Mouse (Mus musculus) left cerebral cortex, adult 2 months (tissue): ENCODE results near the gene Gm12355. TPM values are rescaled to one million over a fixed set of nuclear protein-coding genes. Genes with fewer than 3 reads are reported as not detected.
A peak's percentile ranks its signal among the peaks of the same experiment; 100 is the strongest.
"Not testable (repeated sequence)": the region's sequence is repeated elsewhere in the genome, so short reads cannot be mapped to it uniquely, and the experiment has no call there.

Experiments used
- DNase-seq, 2 experiments: peaks; one replicate each; pipeline ENCODE4 v3.0.0; 2021 to 2022; ENCODE audit warnings: low spot score in 2 of 2, mixed read lengths in 1 of 2; ENCODE audit errors: extremely low spot score in 1 of 2
- H3K27ac ChIP-seq: fragments of 200-600 bp; 2 replicates; pipeline ENCODE4 v1.8.1; 2022
- H3K4me3 ChIP-seq: fragments of 200-600 bp; 2 replicates; pipeline ENCODE4 v1.8.1; 2022
- CTCF ChIP-seq: fragments of 200-600 bp; IDR thresholded peaks from 2 replicates; pipeline ENCODE4 v1.8.1; 2022; ENCODE audit warnings: antibody characterized with exemption, mild to moderate bottlenecking, moderate library complexity
- intact Hi-C: fragments of 180-260 bp; cut with DNase I; formaldehyde crosslinking; loops from one replicate; pipeline ENCODE4 v1.15.1; 2025
- long read RNA-seq, 2 experiments: library from polyadenylated mRNA; stranded (forward); transcript quantifications; one replicate each; pipeline ENCODE4 v2.0.0; 2021; ENCODE audit warnings: borderline mapping rate in 2 of 2
- total RNA-seq, 2 experiments: library from RNA; stranded (reverse); gene quantifications; 2 replicates each; pipeline ENCODE4 v1.2.3; 2021

Gene Gm12355
- total RNA-seq, result 10 to 100 TPM in 1 of 2 experiments, 1 to 10 TPM in 1; 8.8 to 12.1 TPM
- long read RNA-seq, experiment 1, result 0 reads
- long read RNA-seq, experiment 2, result 0 reads

DNA sequence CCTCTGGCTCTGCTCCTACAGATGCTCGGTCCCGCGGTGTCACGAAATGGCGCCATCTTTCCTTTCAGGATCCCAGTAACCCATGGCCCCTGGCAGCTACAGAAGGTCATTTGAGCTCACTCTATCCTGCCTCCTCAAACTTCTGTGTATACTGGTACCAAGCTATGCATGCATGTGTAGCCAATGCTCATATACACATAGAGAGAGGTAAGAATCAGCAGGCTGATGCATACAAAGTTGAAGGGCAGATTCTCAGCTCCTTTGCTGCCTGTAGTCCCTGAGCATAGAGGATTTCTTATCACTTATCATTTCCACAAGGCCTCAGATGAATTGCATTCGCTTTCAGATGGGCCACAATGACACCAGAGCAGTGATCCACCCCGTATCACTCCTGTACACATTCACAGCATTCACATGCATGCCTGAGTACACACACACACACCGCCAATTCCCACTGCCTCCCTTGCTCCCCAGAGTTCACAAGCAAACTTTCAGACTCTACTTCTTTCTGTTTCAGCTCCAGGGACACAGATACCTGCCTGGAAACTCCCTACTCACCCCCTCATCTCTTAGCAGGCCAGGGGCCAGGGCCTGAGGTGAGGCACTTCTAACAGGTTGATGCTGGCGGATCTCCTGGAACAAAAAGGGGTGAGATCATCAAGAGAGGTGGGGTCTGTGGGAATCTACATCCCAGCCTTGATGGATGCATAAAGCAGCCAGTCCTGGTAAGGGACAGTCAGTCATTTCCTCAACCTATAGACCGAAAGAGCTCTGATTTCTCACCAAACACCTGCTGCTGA, at the start of gene Gm12355, which contains the start of gene Gsdma3:
TSS of gene Gm12355 (minus strand) at position 51 of the 800 bp plus-strand sequence.
TSS of gene Gsdma3 (plus strand) at position 750 of the 800 bp plus-strand sequence.
- no peak for DNase-seq
- intact Hi-C loops, result no loop called here
- Histone ChIP-seq H3K4me3 (no peak within 1 kb of the TSS), H3K27ac (no peak within 1 kb of the TSS)
- no peak for TF ChIP-seq CTCF

DNA sequence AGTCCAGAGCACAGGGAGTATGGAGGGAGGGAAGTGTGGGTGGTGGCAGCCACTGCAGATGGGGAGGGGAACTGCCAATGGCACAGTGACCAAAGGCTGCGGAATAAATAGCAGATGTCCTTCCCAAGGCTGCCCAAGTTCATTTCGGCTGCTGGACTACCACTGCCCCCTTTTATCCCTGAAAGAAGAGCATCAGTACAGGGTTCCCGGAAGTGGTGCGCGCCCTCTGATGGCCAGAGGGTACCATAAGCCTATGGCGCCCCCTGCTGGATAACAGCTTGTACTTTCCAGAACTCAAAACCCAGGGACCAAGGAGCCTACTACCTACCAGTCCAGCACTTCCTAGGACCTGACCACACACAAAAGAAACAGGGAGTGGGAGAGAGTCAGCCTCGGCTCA, 47.7 kb upstream of the Gm12355 start:
- peak; percentile 31 to 41 for DNase-seq
- intact Hi-C loops, H3K27ac ChIP-seq, H3K4me3 ChIP-seq: not testable (repeated sequence)
- peak; percentile 46 for TF ChIP-seq CTCF

DNA sequence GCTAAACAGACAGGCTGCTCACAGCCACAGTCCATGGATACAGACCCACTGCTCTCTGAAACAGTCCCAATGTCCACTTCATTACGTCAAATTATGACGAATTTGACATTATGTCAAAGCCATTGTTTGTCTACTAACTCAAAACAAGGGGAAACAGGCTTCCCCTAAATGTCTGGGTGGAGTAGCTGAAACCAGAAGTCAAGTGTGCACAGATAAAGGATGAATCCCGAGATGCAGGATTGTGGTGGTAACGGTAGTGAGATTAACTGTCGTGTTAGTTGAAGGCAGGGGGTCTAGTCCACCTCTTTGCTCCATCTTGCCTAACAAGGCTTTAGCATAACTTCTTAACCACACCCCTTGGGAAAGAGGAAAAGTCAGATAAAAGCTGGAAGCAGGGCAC, 47.0 kb upstream of the Gm12355 start:
- no peak for DNase-seq
- intact Hi-C loops, result no loop called here
- no peak overlapping the region for H3K27ac ChIP-seq
- no peak overlapping the region for H3K4me3 ChIP-seq
- TF ChIP-seq CTCF, result no peak

DNA sequence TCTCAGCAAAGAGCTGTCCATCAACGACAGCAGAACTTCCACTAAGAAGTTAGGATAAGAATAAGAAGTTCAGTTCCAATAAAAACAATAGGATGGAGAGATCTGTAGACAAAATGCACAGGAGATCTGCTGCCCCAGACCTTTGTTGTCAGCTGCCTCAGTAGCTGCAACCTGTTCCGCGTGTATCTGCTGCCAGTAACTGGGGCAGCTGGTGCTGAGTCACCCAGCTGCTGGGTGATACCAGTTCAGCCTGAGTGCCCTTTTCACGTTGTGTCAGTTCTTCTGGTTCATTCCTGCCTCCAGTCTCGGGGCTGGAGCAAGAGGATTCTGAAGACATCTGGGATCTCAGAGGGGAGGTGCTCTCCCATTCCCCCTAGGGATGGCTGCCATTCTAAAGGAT, 46.4 kb upstream of the Gm12355 start:
- TF ChIP-seq CTCF, result no peak

DNA sequence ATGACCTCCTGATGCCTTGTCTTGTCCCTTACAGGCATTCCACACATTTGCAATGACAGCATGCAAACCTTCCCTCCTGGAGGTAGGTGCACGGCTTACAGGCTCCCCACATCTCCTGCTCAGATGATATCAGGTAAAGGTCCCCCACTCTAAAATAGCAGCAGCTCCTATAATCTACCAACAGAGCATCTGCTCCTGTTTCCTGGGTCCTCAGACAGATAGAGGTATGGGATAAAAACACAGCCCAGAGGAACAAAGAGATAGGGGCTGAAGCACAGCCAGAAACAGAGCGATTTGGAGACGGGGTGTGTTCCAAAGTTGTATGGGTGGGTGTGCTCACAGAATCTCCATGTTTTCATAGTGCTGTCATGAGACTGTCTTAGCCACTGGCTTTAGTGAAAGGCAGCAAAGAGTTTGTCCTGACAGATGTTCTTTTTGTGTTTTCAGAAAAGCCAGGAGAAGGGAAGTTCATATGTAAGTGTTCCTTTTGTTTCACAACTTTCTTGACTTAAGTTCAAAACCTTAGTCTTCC, 45.9 kb upstream of the Gm12355 start:
- H3K27ac ChIP-seq, result no peak overlapping the region
- intact Hi-C loops, result no loop called here
- H3K4me3 ChIP-seq, result no peak overlapping the region
- no peak for DNase-seq
- TF ChIP-seq CTCF, result no peak

More for the DNA sequence above, 46.4 kb upstream of the Gm12355 start:
- intact Hi-C loops, result no loop called here
- no peak overlapping the region for H3K4me3 ChIP-seq
- no peak for DNase-seq
- no peak overlapping the region for H3K27ac ChIP-seq

DNA sequence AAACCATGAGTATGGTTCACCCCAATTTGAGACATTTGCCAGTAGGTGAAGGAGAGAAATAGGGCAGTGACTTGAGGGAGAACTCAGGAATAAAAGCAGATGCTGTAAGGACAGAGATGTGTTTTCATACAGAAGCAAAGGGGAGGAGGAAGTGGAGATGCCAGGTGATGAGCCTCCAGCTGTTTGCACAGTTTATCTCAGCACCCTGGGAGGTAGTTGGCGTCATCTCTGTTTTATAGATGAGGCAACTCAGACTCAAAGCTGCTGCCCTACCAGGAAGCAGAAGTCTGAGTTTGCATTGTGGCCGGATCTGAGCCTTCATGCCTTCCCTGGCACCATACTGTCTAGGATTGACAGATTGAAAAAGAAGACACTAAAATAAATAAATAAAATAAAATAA, 43.5 kb upstream of the Gm12355 start:
- no peak for DNase-seq
- TF ChIP-seq CTCF, result no peak
- intact Hi-C loops, result no loop called here
- Histone ChIP-seq H3K4me3 (no peak overlapping the region), H3K27ac (no peak overlapping the region)

DNA sequence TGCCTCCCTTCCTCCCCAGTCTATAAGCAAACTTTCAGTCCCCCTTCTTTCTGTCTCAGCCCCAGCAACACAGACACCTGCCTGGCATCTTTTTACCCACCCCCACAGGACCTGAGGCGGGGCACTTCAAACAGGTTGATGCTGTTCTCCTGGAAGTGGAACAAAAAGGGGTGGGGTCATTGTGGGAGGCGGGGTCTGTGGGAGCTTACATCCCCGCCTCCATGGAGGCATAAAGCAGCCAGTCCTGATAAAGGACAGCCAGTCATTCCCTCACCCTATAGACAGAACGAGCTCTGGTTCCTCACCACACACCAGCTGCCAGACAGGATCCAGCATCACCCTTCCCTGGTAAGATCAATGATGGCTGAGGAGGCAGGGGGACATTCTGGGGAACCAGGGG, 38.6 kb upstream of the Gm12355 start, which contains the start of gene Gsdma:
TSS of gene Gsdma (plus strand) at position 261 of the 400 bp plus-strand sequence.
- DNase-seq, result no peak
- Histone ChIP-seq H3K4me3 (no peak within 1 kb of the TSS), H3K27ac (no peak within 1 kb of the TSS)
- TF ChIP-seq CTCF, result no peak
- intact Hi-C loops, result no loop called here

DNA sequence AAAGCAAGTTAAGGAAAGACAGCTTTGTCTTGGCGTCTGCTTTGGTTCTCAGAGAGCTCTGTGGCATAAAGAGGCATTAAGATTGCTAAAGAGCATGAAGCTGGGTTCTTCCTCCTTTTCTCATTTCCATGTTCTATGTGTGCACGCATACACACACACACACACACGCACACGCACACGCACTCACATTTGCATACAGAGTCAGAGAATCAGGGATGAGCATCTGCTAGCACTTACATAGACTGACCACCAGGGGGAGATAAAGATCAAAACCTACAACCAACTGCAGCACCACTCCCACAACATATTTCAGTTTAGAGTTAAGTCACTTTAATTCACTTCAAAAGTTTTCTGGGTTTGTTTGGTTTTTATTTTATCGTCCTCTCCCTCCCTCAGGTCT, 35.1 kb upstream of the Gm12355 start:
- peak; percentile 79 for TF ChIP-seq CTCF
- intact Hi-C loops, result no loop called here
- peak in 1 of 2 experiments; percentile 28 for DNase-seq

DNA sequence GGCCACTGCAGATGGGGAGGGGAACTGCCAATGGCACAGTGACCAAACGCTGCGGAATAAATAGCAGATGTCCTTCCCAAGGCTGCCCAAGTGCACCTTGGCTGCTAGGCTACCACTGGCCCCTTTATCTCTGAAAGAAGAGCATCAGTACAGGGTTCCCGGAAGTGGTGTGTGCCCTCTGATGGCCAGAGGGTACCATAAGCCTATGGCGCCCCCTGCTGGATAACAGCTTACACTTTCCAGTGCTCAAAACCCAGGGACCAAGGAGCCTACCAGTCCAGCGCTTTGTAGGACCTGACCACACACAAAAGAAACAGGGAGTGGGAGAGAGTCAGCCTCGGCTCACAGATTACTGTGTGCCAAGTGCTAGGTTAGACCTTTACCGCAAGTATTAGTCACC, 29.6 kb upstream of the Gm12355 start:
- not testable (repeated sequence) for H3K4me3 ChIP-seq, DNase-seq, H3K27ac ChIP-seq
- peak; percentile 48 for TF ChIP-seq CTCF
- intact Hi-C loops, result loop anchor here (1.0 kb wide), 1 partner anchor 49 kb away; no protein-coding TSS in a partner anchor

More for the DNA sequence above, 35.1 kb upstream of the Gm12355 start:
- H3K27ac ChIP-seq, result no peak overlapping the region
- H3K4me3 ChIP-seq, result no peak overlapping the region

DNA sequence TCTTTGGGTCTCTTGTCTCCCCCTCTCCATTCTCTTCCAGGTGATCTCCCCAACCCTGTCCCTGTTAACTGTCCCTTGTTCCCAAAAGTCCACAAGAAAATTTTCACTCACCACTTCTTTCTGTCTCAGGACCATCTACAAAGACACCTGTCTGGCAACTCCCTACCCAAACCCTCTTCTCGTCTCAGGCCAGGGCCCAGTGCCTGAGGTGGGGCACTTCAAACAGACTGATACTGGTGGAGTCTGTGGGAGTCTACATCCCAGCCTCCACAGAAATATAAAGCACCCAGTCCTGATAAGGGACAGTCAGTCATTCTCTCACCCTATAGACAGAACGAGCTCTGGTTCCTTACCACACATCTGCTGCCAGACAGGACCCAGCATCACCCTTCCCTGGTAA, 21.0 kb upstream of the Gm12355 start, which contains the start of gene Gsdma2:
TSS of gene Gsdma2 (plus strand) at position 301 of the 400 bp plus-strand sequence.
- no peak within 1 kb of the TSS for H3K27ac ChIP-seq
- no peak for TF ChIP-seq CTCF
- no peak for DNase-seq
- no peak within 1 kb of the TSS for H3K4me3 ChIP-seq
- intact Hi-C loops, result no loop called here

DNA sequence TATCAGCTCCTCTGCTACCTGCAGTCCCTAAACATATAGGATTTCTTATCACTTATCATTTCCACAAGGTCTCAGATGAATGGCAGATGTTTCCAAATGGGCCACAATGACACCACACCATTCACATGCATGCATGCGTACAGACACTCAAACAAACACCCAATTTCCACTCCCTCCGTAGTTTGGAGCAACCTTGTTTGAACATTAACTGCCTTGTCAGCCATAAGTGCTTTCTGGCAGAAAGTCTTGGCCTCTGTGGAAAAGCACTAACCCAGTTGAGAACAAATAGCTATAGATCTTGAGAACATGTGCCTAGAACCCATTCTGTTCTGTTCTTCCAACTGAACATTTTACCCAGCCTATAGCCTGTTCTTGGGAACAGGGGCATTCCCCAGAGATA, 20.5 kb upstream of the Gm12355 start:
- DNase-seq, result no peak
- no peak overlapping the region for H3K4me3 ChIP-seq
- intact Hi-C loops, result no loop called here
- H3K27ac ChIP-seq, result no peak overlapping the region
- no peak for TF ChIP-seq CTCF

DNA sequence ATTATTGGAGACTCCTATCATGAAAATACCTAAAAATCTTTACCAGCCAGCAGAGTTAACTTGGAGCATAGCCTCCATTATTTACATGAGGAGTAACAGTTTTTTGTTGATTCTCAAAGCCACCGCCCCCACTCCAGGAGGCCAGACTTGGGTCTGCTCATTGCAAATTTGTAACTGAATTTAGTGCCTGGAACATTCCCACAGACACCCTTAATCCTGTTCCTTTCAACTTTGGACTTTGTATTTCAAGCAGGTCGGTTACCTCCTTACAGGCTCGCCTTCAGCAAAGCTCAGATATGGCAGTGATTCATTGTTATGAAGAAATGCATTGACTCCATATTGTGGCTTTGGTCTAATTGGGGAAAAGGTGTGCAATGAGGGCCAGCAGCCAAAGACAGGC, 19.3 kb upstream of the Gm12355 start:
- Histone ChIP-seq H3K27ac (no peak overlapping the region), H3K4me3 (no peak overlapping the region)
- intact Hi-C loops, result no loop called here
- no peak for DNase-seq
- TF ChIP-seq CTCF, result no peak

DNA sequence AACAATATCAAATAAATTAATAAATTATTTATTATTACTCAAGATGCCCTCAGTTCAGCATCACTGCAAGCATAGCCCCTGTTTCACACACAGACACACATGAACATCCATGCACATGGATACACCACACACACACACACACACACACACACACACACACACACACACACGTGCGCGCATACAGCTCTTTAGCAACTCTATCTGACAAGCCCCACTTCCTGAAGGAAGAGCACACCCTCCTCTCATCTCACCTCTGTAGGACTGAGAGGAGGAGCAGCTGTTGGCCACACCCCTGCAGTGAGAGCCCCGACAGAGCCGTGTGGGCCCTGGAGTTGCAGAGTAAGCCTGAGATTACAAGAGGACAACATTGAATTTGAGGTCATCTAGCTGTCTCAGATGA, 14.6 kb upstream of the Gm12355 start:
- no peak for DNase-seq
- TF ChIP-seq CTCF, result no peak
- Histone ChIP-seq H3K27ac (no peak overlapping the region), H3K4me3 (no peak overlapping the region)
- intact Hi-C loops, result no loop called here
